Mouse (Mus musculus) G1E (cell line): ENCODE data around the gene Enah.

ENCODE experiments used
- CTCF ChIP-seq: IDR thresholded peaks from 2 replicates; pipeline ENCODE4 v1.5.1; 2012; ENCODE audit warnings: low read depth, low read length, inconsistent platforms, mixed read lengths
- GATA1 ChIP-seq: IDR thresholded peaks from 2 replicates; pipeline ENCODE4 v1.6.1; 2012; ENCODE audit warnings: borderline replicate concordance, low read length, inconsistent platforms, mixed read lengths
- GATA2 ChIP-seq: IDR thresholded peaks from 2 replicates; pipeline ENCODE4 v1.6.1; 2012; ENCODE audit warnings: low read depth, low read length, inconsistent platforms, borderline replicate concordance
- TAL1 ChIP-seq: conservative IDR thresholded peaks from 2 replicates; pipeline ENCODE4 v1.6.1; 2012; ENCODE audit warnings: low read depth, low read length, inconsistent platforms, mixed read lengths

- TF ChIP-seq CTCF (no peak), GATA1 (no peak), TAL1 (no peak), GATA2 (no peak)
Observed at GRCm38 (mm10) chr1:182063716-182064115, 43.9 kb upstream of the Enah start.
